Mouse (Mus musculus) midbrain, embryonic 14.5 days (tissue): ENCODE measurements around the gene Kcnj1. TPM values are rescaled to one million over a fixed set of nuclear protein-coding genes. Genes with fewer than 3 reads are reported as not detected.

ENCODE experiments used
- ATAC-seq: fragments of 200-750 bp; cut with Nextera tagmentation; 2 replicates; pipeline ENCODE4 v1.8.0; 2017; ENCODE audit warnings: moderate number of reproducible peaks, moderate library complexity; ENCODE audit not compliant: low FRiP score, low TSS enrichment
- DNase-seq: peaks from one replicate; pipeline ENCODE4 v3.0.0-alpha.2; 2015
- H3K27ac ChIP-seq: fragments of 300-500 bp; sonication (generic); replicated peaks from 2 replicates; pipeline ENCODE4 v1.5.1; 2014; ENCODE audit warnings: mild to moderate bottlenecking, low read depth, low read length, moderate library complexity
- H3K27me3 ChIP-seq: fragments of 300-500 bp; sonication (generic); 2 replicates; pipeline ENCODE4 v1.6.1; 2014; ENCODE audit warnings: low read length, control low read depth, mixed read lengths; ENCODE audit not compliant: control insufficient read depth, insufficient read depth
- H3K36me3 ChIP-seq: fragments of 300-500 bp; sonication (generic); 2 replicates; pipeline ENCODE4 v1.6.1; 2014; ENCODE audit warnings: low read length, control low read depth; ENCODE audit not compliant: control insufficient read depth, insufficient read depth
- H3K4me1 ChIP-seq: fragments of 300-500 bp; sonication (generic); 2 replicates; pipeline ENCODE4 v1.6.1; 2014; ENCODE audit warnings: mild to moderate bottlenecking, antibody characterized with exemption, low read length, control low read depth; ENCODE audit not compliant: control insufficient read depth, insufficient read depth
- H3K4me2 ChIP-seq: fragments of 300-500 bp; sonication (generic); 2 replicates; pipeline ENCODE4 v1.6.1; 2014; ENCODE audit warnings: mild to moderate bottlenecking, low read length, moderate library complexity
- H3K4me3 ChIP-seq: fragments of 300-500 bp; sonication (generic); replicated peaks from 2 replicates; pipeline ENCODE4 v1.5.1; 2014; ENCODE audit warnings: low read depth, low read length
- H3K9ac ChIP-seq: fragments of 300-500 bp; sonication (generic); replicated peaks from 2 replicates; pipeline ENCODE4 v1.6.1; 2014; ENCODE audit warnings: mild to moderate bottlenecking, low read length, moderate library complexity
- H3K9me3 ChIP-seq: fragments of 300-500 bp; sonication (generic); 2 replicates; pipeline ENCODE4 v1.6.1; 2016; ENCODE audit warnings: low read length, control low read depth, mixed read lengths; ENCODE audit not compliant: control insufficient read depth
- WGBS: fragments of 180-500 bp; shearing (Covaris S2); extraction: QIAGEN DNeasy Blood & Tissue Kit; methylation state at CpG from one replicate; pipeline ENCODE4 v1.1.7; 2014; 5-methylcytosine and 5-hydroxymethylcytosine counted together
- polyA plus RNA-seq: library from polyadenylated mRNA; unstranded; fragments of >200 nt; fragmentation: Nextera tagmentation; extraction: Ambion mirVana; gene quantifications from 2 replicates; pipeline ENCODE4 v1.2.1, GENCODE M21; 2014

Kcnj1 gene
- polyA plus RNA-seq, 1 experiment from 2014 or later, result not detected

GRCm38 (mm10) chr9:32420711-32421110, 48.4 kb downstream of the Kcnj1 start:
- Histone ChIP-seq H3K36me3 (no peaks in the 10 kb centered on the region), H3K4me3 (no peak overlapping the region), H3K9me3 (no peaks in the 10 kb centered on the region), H3K9ac (no peak overlapping the region), H3K27me3 (no peaks in the 10 kb centered on the region), H3K4me2 (no peak overlapping the region), H3K4me1 (no peaks in the 10 kb centered on the region), H3K27ac (no peak overlapping the region)
- ATAC-seq (no peak), DNase-seq (no peak)

DNA sequence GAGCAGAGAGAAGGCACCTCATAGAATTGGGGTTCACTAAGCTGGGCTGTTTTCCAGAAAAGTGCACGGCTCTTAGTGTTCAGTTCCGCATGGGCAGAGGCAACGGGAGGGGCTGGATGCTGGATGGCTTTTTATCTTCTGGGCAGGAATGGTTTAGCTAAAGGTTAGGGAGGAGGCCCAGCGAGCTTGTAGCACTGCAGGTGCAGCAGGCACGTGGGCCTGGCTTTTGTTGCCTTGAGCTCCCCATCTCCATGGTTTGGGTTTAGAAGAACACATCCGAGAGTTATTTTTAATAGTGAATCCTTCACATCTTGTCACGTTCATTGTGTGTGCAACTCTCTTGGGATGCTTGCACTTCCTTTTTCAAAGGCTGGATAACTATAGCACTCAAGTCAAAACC, 53.0 kb downstream of the Kcnj1 start:
- Histone ChIP-seq H3K9me3 (no peaks in the 10 kb centered on the region), H3K27ac (no peak overlapping the region), H3K4me1 (no peaks in the 10 kb centered on the region), H3K4me2 (no peak overlapping the region), H3K36me3 (no peaks in the 10 kb centered on the region), H3K4me3 (no peak overlapping the region), H3K9ac (no peak overlapping the region), H3K27me3 (no peaks in the 10 kb centered on the region)
- no peak for DNase-seq
- no peak for ATAC-seq
- 64% methylated on average over 7 of the region's 7 CpGs for WGBS

GRCm38 (mm10) chr9:32431061-32431460, 58.8 kb downstream of the Kcnj1 start:
- WGBS, result 88% methylated on average over 3 of the region's 3 CpGs
- Histone ChIP-seq H3K4me3 (no peak overlapping the region), H3K4me2 (no peak overlapping the region), H3K9me3 (no peaks in the 10 kb centered on the region), H3K27me3 (no peaks in the 10 kb centered on the region), H3K9ac (no peak overlapping the region), H3K36me3 (no peaks in the 10 kb centered on the region), H3K27ac (no peak overlapping the region), H3K4me1 (0 out of 2 replicates have a peak, but pooled peaks cover 6% of the 10 kb centered on the region)
- DNase-seq (no peak), ATAC-seq (no peak)

GRCm38 (mm10) chr9:32434241-32435213, 62.2 kb downstream of the Kcnj1 start:
- 52% methylated on average over 19 of the region's 19 CpGs for WGBS
- no peaks in the 10 kb centered on the region for H3K27me3 ChIP-seq
- no peak overlapping the region for H3K4me3 ChIP-seq
- no peaks in the 10 kb centered on the region for H3K9me3 ChIP-seq
- no peak overlapping the region for H3K4me2 ChIP-seq
- H3K36me3 ChIP-seq, result no peaks in the 10 kb centered on the region
- ATAC-seq (no peak), DNase-seq (peak; percentile 25)
- no peak overlapping the region for H3K27ac ChIP-seq
- H3K9ac ChIP-seq, result no peak overlapping the region
- 0 out of 2 replicates have a peak, but pooled peaks cover 6% of the 10 kb centered on the region for H3K4me1 ChIP-seq

DNA sequence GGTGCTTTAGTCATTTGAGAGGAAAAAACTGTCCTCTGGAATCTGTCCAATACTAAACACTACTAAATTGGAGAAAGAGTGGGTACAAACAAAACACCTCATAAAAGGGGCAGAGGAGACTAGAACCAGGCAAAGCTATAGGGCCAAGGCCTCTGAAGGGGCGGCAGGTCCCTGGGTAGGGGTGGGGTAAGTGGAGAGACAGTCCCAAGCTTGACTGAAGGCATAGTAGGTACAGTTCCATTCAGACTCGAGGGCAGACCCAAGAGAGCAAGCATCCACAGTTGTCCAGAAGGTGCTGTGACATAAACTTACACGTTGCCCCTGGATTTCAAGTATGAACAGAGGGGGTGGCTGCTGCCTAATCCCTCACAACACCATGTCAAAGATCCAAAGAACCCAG, 70.8 kb downstream of the Kcnj1 start:
- Histone ChIP-seq H3K4me2 (no peak overlapping the region), H3K9me3 (no peaks in the 10 kb centered on the region), H3K27ac (no peak overlapping the region), H3K9ac (no peak overlapping the region), H3K36me3 (no peaks in the 10 kb centered on the region), H3K27me3 (no peaks in the 10 kb centered on the region), H3K4me3 (no peak overlapping the region), H3K4me1 (no peaks in the 10 kb centered on the region)
- ATAC-seq (no peak), DNase-seq (no peak)
- 64% methylated on average over 3 of the region's 3 CpGs for WGBS

- Histone ChIP-seq H3K4me3 (no peak overlapping the region), H3K27me3 (no peaks in the 10 kb centered on the region), H3K27ac (no peak overlapping the region), H3K36me3 (no peaks in the 10 kb centered on the region), H3K4me1 (no peaks in the 10 kb centered on the region), H3K9ac (no peak overlapping the region), H3K9me3 (no peaks in the 10 kb centered on the region), H3K4me2 (no peak overlapping the region)
- 49% methylated on average over 6 of the region's 6 CpGs for WGBS
- DNase-seq (peak; percentile 62), ATAC-seq (no peak)
These were observed 71.5 kb downstream of the Kcnj1 start for GRCm38 (mm10) chr9:32443817-32444216.

- WGBS, result 82% methylated on average over 6 of the region's 6 CpGs
- no peak for DNase-seq
- no peaks in the 10 kb centered on the region for H3K9me3 ChIP-seq
- H3K4me1 ChIP-seq, result no peaks in the 10 kb centered on the region
- no peak overlapping the region for H3K27ac ChIP-seq
- no peak overlapping the region for H3K4me3 ChIP-seq
- H3K9ac ChIP-seq, result no peak overlapping the region
- no peak overlapping the region for H3K4me2 ChIP-seq
- ATAC-seq, result no peak
- no peaks in the 10 kb centered on the region for H3K36me3 ChIP-seq
- no peaks in the 10 kb centered on the region for H3K27me3 ChIP-seq
These were observed 72.3 kb downstream of the Kcnj1 start for GRCm38 (mm10) chr9:32444453-32445201.

GRCm38 (mm10) chr9:32445789-32446188, 73.5 kb downstream of the Kcnj1 start:
- WGBS, result 58% methylated on average over 3 of the region's 3 CpGs
- Histone ChIP-seq H3K27me3 (no peaks in the 10 kb centered on the region), H3K9me3 (no peaks in the 10 kb centered on the region), H3K27ac (no peak overlapping the region), H3K36me3 (no peaks in the 10 kb centered on the region), H3K4me1 (no peaks in the 10 kb centered on the region), H3K4me2 (no peak overlapping the region), H3K9ac (no peak overlapping the region), H3K4me3 (no peak overlapping the region)
- ATAC-seq (no peak), DNase-seq (peak; percentile 30)
